Mouse (Mus musculus) liver, postnatal 0 days (tissue): ENCODE data around the gene Dmbt1. TPM values are rescaled to one million over a fixed set of nuclear protein-coding genes. Genes with fewer than 3 reads are reported as not detected.

ENCODE experiments used
- ATAC-seq: fragments of 200-750 bp; cut with Nextera tagmentation; 2 replicates; pipeline ENCODE4 v1.8.0; 2017; ENCODE audit warnings: mild to moderate bottlenecking, moderate library complexity
- DNase-seq: peaks from one replicate; pipeline ENCODE4 v3.0.0-alpha.2; 2016
- H3K27ac ChIP-seq: fragments of 300-500 bp; sonication (generic); 2 replicates; pipeline ENCODE4 v1.5.1; 2014; ENCODE audit warnings: antibody characterized with exemption, moderate library complexity, mild to moderate bottlenecking, low read depth
- H3K27me3 ChIP-seq: fragments of 300-500 bp; sonication (generic); 2 replicates; pipeline ENCODE4 v1.6.1; 2014; ENCODE audit warnings: low read length, control low read depth, mixed read lengths; ENCODE audit not compliant: insufficient read depth
- H3K36me3 ChIP-seq: fragments of 300-500 bp; sonication (generic); replicated peaks from 2 replicates; pipeline ENCODE4 v1.6.1; 2014; ENCODE audit warnings: mild to moderate bottlenecking, control low read depth, low read length, moderate library complexity, mixed read lengths; ENCODE audit not compliant: insufficient read depth
- H3K4me1 ChIP-seq: fragments of 300-500 bp; sonication (generic); 2 replicates; pipeline ENCODE4 v1.6.1; 2014; ENCODE audit warnings: antibody characterized with exemption, mild to moderate bottlenecking, control low read depth; ENCODE audit not compliant: insufficient read depth
- H3K4me2 ChIP-seq: fragments of 300-500 bp; sonication (generic); 2 replicates; pipeline ENCODE4 v1.6.1; 2014; ENCODE audit warnings: low read depth, mild to moderate bottlenecking, low read length, moderate library complexity, mixed read lengths
- H3K4me3 ChIP-seq: fragments of 300-500 bp; sonication (generic); 2 replicates; pipeline ENCODE4 v1.5.1; 2014; ENCODE audit warnings: low read depth, low read length
- H3K9ac ChIP-seq: fragments of 300-500 bp; sonication (generic); replicated peaks from 2 replicates; pipeline ENCODE4 v1.6.1; 2014; ENCODE audit warnings: mild to moderate bottlenecking, moderate library complexity
- H3K9me3 ChIP-seq: fragments of 300-500 bp; sonication (generic); 2 replicates; pipeline ENCODE4 v1.6.1; 2016; ENCODE audit warnings: mild to moderate bottlenecking, control low read depth, low read length, mixed read lengths
- CTCF ChIP-seq: sonication (generic); IDR thresholded peaks from 2 replicates; pipeline ENCODE4 v1.5.1; 2016; ENCODE audit warnings: antibody characterized with exemption, low read depth
- EP300 ChIP-seq: IDR thresholded peaks from 2 replicates; pipeline ENCODE4 v1.6.1; 2016; ENCODE audit warnings: antibody characterized with exemption, low read depth, mild to moderate bottlenecking
- WGBS: fragments of 180-500 bp; shearing (Covaris S2); extraction: QIAGEN DNeasy Blood & Tissue Kit; methylation state at CpG from one replicate; pipeline ENCODE4 v1.1.7; 2014; ENCODE audit not compliant: insufficient replicate concordance; 5-methylcytosine and 5-hydroxymethylcytosine counted together
- polyA plus RNA-seq: library from polyadenylated mRNA; unstranded; fragments of >200 nt; fragmentation: Nextera tagmentation; extraction: Ambion mirVana; gene quantifications from 2 replicates; pipeline ENCODE4 v1.2.1, GENCODE M21; 2015

Gene Dmbt1
- polyA plus RNA-seq, 1 experiment from 2014 or later, result 0.27 TPM

DNA sequence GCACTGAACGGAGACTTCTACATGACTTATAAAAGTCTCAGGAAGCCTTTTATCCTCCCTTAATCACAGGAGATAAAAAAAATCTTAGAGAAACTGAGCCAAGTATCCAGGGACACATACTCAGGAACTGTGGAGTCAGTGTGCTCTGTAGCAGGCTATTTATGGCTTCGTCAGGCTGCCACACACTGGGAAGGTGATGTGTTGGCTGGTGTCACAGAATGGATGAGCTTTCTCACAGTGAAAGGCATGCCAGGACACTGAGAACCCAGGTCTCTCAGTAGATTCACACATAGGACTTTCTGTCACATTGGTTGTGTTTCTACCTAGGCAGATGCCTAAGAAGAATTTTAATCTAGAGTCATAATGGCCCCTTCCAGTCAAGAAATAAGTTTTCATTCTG, 82.6 kb downstream of the Dmbt1 start:
- H3K27me3 ChIP-seq, result no peaks in the 10 kb centered on the region
- DNase-seq, result no peak
- 69% methylated on average over 2 of the region's 2 CpGs for WGBS
- H3K27ac ChIP-seq, result no peak overlapping the region
- no peak overlapping the region for H3K4me2 ChIP-seq
- H3K4me1 ChIP-seq, result no peaks in the 10 kb centered on the region
- H3K4me3 ChIP-seq, result no peak overlapping the region
- no peaks in the 10 kb centered on the region for H3K9me3 ChIP-seq
- no peaks in the 10 kb centered on the region for H3K36me3 ChIP-seq
- no peak for ATAC-seq
- TF ChIP-seq CTCF, result no peak
- no peak for TF ChIP-seq EP300
- no peak overlapping the region for H3K9ac ChIP-seq

DNA sequence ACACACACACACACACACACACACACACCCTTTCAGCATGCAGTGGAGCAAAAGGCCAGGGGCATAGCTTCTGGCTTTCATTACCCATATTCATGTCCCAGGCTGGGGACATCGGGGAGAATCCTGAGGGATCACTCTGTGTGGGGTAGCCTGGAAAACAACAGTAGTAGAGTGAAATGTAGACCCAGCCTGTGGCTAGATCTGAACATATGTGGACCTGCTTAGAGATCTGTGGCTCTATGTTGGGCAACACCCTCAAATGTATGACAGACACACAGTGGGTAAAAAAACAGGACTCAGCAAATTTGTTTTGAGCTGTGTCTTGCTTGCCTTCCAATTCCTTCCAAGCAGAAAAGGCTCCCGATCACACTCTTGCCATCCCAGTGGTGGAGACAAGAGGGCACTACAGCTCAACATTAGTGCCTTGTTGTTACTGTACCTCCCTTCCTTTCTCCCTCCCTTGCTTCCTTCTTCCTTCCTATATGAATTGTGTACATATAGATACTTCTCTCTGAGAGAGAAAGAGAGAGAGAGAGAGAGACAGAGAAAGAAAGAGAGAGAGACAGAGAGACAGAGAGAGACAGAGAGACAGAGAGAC, 90.5 kb downstream of the Dmbt1 start:
- no peak overlapping the region for H3K9ac ChIP-seq
- no peaks in the 10 kb centered on the region for H3K36me3 ChIP-seq
- 70% methylated on average over 2 of the region's 2 CpGs for WGBS
- no peak for TF ChIP-seq EP300
- TF ChIP-seq CTCF, result no peak
- H3K27me3 ChIP-seq, result no peaks in the 10 kb centered on the region
- ATAC-seq, result no peak
- no peaks in the 10 kb centered on the region for H3K9me3 ChIP-seq
- H3K4me1 ChIP-seq, result no peaks in the 10 kb centered on the region
- H3K27ac ChIP-seq, result no peak overlapping the region
- no peak for DNase-seq
- H3K4me3 ChIP-seq, result no peak overlapping the region
- H3K4me2 ChIP-seq, result no peak overlapping the region

DNA sequence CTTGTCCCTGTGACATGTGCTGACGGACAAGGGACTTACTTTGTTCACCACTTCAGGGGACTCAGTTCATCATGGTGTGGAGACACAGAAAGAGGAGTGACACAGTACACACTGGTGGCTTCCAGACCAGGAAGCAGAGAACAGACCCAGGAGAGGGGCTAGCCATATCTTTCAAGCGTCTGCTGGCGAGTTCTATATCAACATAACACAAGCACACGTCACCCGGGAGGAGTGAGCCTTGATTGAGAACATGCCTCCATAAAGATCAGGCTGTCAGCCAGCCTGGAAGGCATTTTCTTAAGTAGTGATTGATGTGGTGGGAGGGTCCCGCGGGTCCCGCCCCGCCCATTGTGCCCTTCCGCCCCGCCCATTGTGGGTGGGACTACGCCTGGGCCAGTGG, 98.2 kb downstream of the Dmbt1 start:
- no peaks in the 10 kb centered on the region for H3K27me3 ChIP-seq
- DNase-seq, result no peak
- ATAC-seq, result no peak
- no peak overlapping the region for H3K9ac ChIP-seq
- H3K4me1 ChIP-seq, result no peaks in the 10 kb centered on the region
- no peak overlapping the region for H3K27ac ChIP-seq
- H3K9me3 ChIP-seq, result no peaks in the 10 kb centered on the region
- H3K4me3 ChIP-seq, result no peak overlapping the region
- H3K4me2 ChIP-seq, result no peak overlapping the region
- no peak for TF ChIP-seq EP300
- TF ChIP-seq CTCF, result no peak
- H3K36me3 ChIP-seq, result no peaks in the 10 kb centered on the region
- 77% methylated on average over 12 of the region's 12 CpGs for WGBS

DNA sequence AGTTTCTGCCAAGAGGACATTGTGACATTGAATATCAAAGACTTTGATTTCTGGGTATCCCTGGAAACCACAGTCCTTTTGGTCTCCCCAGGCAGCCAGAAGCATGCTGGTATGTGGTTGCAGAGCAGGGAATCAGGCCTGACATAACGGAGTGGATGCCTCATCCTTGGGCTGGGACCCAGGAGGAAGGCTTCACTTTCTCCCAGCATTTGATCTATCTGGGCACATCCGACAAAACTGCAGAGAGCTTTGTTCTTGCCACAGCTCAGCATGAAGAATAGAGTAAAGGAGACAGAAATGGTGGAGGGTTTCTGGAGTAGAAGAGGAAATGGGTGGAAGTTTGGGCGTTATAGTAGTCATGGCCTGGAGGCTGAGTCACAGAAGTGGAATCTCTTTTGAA, 101.3 kb downstream of the Dmbt1 start:
- no peak overlapping the region for H3K9ac ChIP-seq
- TF ChIP-seq EP300, result no peak
- TF ChIP-seq CTCF, result no peak
- H3K4me2 ChIP-seq, result no peak overlapping the region
- no peaks in the 10 kb centered on the region for H3K36me3 ChIP-seq
- H3K27ac ChIP-seq, result no peak overlapping the region
- H3K4me1 ChIP-seq, result no peaks in the 10 kb centered on the region
- H3K9me3 ChIP-seq, result no peaks in the 10 kb centered on the region
- no peak for ATAC-seq
- WGBS, result 48% methylated on average over 3 of the region's 3 CpGs
- no peaks in the 10 kb centered on the region for H3K27me3 ChIP-seq
- DNase-seq, result no peak
- no peak overlapping the region for H3K4me3 ChIP-seq

DNA sequence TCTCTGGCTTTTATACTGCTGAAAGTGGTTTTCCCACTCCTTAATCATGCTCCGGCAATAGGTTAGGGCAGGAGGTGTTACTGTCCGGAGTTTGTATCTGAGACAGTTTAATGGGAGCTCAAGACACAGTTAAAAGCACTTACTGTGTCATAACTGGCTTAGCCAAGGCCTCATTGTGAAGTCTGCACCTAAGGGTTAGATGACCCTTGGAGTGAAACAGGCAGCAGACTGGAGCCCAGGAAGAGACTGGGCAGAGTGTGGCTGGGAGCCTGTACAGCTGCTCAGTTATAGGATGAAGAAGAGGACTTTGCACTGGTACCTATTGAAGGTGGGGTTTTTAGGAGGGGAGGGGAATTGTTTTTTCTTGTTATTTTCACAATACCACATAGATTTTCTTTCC, 114.4 kb downstream of the Dmbt1 start, which contains the start of gene 4933402N03Rik:
TSS of gene 4933402N03Rik (minus strand) at position 101 of the 400 bp plus-strand sequence.
- H3K27me3 ChIP-seq, result no peaks in the 10 kb centered on the region
- H3K9me3 ChIP-seq, result no peaks in the 10 kb centered on the region
- H3K9ac ChIP-seq, result no peak within 1 kb of the TSS
- DNase-seq, result no peak
- no peak within 1 kb of the TSS for H3K27ac ChIP-seq
- TF ChIP-seq EP300, result no peak
- TF ChIP-seq CTCF, result no peak
- H3K4me2 ChIP-seq, result no peak within 1 kb of the TSS
- ATAC-seq, result no peak
- H3K4me1 ChIP-seq, result no peaks in the 10 kb centered on the region
- no peaks in the 10 kb centered on the region for H3K36me3 ChIP-seq
- WGBS, result 87% methylated on average over 2 of the region's 2 CpGs
- no peak within 1 kb of the TSS for H3K4me3 ChIP-seq

DNA sequence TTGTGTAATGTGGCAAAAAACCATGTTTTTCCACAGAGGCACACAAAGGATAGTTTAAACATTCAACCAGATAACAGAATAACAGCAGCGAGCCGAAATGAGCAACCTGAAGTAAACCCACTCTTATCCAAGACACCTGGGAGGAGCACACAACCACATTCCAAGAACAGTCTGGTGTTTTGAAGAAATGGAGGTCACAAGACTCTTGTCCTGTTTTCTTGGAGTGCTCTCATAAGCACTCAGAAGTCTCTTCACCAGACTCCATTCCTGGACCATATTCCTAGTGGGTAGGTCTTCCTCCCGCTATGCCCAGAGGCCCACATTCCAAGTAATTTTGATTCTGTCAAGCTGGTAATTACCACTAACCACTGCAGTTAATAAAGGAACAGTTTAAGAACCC, 118.3 kb downstream of the Dmbt1 start:
- no peak for ATAC-seq
- DNase-seq, result no peak
- no peaks in the 10 kb centered on the region for H3K27me3 ChIP-seq
- WGBS, result 57% methylated on average over 3 of the region's 3 CpGs
- no peaks in the 10 kb centered on the region for H3K4me1 ChIP-seq
- H3K9ac ChIP-seq, result no peak overlapping the region
- H3K4me2 ChIP-seq, result no peak overlapping the region
- no peak overlapping the region for H3K27ac ChIP-seq
- H3K4me3 ChIP-seq, result no peak overlapping the region
- no peaks in the 10 kb centered on the region for H3K9me3 ChIP-seq
- H3K36me3 ChIP-seq, result no peaks in the 10 kb centered on the region
- no peak for TF ChIP-seq CTCF

DNA sequence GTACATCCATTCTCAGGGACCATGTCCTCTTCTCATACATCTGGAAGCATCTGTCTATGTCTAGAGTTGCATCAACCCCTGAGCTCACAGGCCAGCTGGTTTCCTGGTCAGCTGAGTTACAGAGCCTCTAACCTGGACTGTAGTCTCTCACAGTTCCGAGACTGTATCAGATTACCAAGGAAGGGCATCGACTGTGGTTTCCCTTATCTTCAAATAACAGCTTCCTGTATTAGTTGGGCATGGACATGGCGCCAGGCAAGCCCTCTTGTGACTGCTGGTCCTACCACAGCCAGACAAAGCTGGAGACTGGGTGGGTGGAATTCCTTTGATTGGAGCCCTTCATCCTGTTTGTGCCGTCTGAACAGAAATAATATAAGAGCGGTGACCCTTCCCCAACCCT, 121.2 kb downstream of the Dmbt1 start:
- no peak for DNase-seq
- Histone ChIP-seq H3K9ac (no peak overlapping the region), H3K9me3 (no peaks in the 10 kb centered on the region), H3K27me3 (no peaks in the 10 kb centered on the region), H3K36me3 (no peaks in the 10 kb centered on the region), H3K4me1 (no peaks in the 10 kb centered on the region), H3K27ac (no peak overlapping the region), H3K4me2 (no peak overlapping the region), H3K4me3 (no peak overlapping the region)
- no peak for TF ChIP-seq CTCF
- TF ChIP-seq EP300, result no peak
- WGBS, result 34% methylated on average over 5 of the region's 5 CpGs
- ATAC-seq, result no peak
